Mouse (Mus musculus) E14TG2a.4 (cell line): ENCODE measurements around the gene Slc4a1ap.

ENCODE experiments used
- CTCF ChIP-seq: conservative IDR thresholded peaks from 2 replicates; pipeline ENCODE4 v1.5.1; 2014; ENCODE audit warnings: low read length
- NANOG ChIP-seq: IDR thresholded peaks from 2 replicates; pipeline ENCODE4 v1.6.1; 2014; ENCODE audit warnings: borderline replicate concordance, low read length, mixed read lengths

DNA sequence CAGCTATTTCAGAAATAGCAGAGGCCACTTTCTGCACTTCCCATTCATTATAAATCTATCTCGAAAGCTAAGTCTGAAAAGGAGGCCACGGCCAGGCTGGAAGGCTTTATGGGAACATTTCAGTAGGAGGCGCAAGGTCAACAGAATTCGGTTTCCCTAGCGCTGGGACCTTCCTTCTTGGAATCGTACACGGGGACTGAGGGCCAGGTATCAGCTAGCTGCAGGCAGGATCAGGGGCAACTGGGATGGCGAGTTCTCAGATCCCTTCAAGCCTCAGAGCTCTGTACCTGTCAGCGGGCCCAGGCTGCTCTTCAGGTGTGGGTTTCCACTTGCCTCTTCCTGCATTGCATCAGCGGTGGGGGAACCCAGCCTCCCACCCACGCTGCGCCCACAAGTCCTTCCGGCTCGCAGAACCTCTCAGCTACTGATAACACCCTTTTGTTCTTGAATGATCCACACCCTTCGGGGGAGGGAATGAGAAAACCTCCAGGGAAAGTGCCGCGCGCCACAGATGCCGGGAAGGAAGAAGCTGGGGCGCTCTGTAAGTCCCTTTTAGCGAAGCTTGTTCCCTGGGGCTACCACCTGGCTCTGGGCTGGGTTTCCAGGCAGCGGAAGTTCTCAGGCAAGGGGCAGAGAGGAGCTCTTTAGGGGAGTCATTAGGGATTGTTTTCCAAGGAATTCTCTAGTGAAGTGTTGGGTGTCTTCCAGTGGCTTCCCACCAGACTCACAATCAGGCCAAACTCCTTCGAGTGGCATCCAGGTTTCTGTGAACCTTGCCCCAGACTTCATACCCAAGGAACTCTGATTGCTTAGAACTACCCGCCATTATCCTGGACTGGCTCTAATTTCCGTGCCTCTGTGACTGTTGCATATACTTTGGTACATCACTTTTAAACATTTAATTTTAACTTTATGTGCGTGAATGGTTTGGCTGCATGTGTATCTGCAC is 70.0 kb downstream of the Slc4a1ap start, which contains the start of gene Mrpl33:
- TF ChIP-seq CTCF: no peak
- no peak for TF ChIP-seq NANOG
